Mouse (Mus musculus) ES-CJ7 (cell line): Measurements from ENCODE around the gene AL732309.1.

Source experiments
- DNase-seq: peaks from one replicate; pipeline ENCODE4 v3.0.0; 2011; ENCODE audit warnings: low read depth, low spot score

AL732309.1 gene

DNA sequence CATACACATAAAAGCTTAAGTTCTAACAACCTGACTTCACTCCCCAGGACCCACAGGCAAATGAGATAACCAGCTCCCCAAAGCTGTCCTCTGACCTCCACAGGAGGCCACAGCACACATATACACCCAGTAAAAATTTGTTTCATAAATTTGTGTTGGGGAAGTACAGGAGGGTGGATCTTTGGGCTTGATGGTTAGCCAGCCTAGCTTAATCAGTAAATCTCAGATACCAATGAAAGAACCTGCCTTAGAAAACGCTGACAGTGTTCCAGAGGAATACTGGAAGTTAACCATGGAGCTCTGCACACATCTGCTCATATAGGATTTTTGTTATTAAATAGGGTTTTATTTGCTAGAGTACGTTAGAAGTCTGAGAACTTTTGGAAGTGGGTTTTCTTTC lies 29.0 kb downstream of the AL732309.1 start:
- DNase-seq, result no peak

GRCm38 (mm10) chr2:25214444-25214843 lies 32.2 kb downstream of the AL732309.1 start, which contains the start of gene Stpg3:
Stpg3 (minus strand) TSS chr2:25214637.
- DNase-seq, result no peak

DNA sequence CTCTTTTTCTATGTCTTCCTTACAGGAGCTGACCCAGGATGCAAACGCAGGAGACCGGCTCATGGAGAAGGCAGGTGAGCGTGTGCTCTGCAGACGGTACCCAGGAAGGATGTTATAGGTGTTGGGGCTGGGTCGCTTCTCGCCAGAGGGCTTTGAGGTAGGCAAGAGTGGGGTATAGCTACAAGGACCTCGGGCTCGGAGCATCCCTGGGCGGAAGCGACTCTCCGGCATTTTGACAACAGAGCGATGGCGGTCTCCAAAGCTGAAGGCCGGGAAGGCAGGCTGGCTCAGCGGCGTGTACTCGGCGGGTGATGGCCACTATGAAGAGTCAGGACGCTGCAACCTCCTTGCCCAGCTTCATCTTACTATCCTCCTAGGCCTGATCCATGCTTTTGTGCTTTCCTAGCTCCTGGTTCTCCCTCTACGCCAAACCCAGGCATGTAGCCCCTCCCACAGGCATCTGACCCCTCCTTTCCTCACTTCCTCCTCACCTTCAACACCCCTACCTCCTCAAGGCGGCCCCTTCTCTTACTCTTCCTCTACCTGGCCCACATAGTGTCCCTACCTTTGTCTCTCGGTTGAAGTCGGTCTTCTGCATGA lies 33.3 kb downstream of the AL732309.1 start:
- DNase-seq, result no peak

- peak; percentile 95 for DNase-seq
These were observed 35.5 kb downstream of the AL732309.1 start, which contains the start of gene Nelfb for GRCm38 (mm10) chr2:25211121-25211670. Nelfb (minus strand) TSS chr2:25211489.

DNA sequence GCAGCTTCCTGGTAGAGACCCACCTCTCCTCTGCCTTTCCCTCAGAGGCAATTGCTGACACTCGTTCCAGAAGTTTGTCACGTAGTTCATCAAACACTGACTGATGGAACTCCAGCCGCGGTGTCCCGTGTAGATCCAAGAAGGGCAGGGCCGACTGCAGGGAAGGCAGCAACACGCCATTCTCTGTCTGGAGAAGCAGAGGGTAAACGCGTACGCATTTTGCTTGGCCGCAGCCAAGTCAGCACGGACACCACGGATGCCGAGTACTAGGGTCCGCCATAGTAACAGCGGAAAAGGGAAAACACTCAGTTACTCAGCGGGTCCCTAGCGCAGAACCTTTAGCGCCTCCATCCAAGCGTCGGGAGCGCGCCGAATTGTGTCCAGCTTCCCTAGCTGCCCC lies 36.0 kb downstream of the AL732309.1 start:
- DNase-seq, result no peak

DNA sequence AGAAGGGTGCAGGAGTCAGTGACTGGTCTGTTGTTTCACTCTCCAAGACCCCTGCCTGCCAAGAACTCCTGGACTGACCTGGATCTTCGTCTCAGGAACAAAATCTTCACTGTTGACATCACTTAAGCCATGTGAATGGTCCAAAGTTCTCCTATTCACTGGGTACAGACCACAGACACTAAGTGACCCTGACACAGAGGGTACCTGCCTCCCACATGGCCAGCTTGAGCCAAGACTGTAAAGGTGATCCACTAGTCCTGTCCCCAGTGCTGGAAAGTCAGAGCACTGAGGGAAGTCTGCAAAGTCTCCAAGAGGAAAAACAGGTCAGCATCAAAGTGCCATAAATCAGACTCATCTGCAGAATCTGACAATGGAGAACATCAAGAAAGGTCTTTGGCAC lies 39.1 kb downstream of the AL732309.1 start:
- DNase-seq, result no peak

DNA sequence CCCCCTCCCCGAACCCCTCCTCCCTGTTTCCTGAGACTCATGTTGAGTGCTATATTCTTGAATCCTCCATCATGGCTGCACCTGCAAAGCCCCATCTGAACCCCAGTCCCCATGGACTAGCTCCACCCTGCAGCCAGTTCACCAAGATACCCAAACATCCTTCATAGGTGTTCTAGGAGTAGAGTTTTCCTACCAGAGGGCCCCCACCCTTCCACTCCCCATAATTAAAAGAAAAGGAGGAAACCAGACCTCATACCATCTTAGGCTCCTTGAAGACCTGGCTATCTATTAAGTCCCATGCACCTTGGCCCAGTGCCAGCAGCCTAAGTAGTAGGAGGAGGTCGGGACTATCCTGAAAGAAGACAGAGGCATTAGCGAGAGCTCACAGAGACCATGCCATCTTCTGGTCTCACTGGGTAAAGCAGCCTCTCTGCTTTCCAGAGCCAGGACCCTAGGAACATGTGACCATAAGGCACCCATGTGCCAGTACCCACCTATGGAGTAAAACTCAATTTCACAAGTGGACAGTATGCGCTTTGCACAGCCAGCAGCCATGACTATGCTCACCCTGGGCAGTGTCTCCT lies 42.9 kb downstream of the AL732309.1 start:
- peak; percentile 68 for DNase-seq

- no peak for DNase-seq
These were observed 46.0 kb downstream of the AL732309.1 start for GRCm38 (mm10) chr2:25200631-25201030.

DNA sequence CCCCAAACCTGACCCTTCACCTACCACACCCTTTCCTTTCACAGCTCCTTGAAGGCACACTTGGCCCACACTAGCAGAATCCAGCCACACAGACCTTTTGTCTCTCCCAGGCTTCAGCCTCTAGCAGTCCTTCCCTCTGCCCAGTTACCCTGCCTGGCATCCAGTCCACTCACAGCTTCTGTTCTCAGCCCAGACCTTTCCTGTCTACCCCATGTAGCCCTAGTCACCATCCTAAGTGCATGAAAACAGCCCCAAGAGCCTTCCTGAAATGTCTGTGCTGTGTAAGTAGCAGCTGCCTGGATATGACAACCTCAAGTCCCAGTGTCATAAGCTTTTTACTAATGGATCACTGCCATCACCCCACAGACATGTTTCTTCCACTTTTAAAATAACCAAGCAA lies 48.7 kb downstream of the AL732309.1 start:
- DNase-seq, result no peak

DNA sequence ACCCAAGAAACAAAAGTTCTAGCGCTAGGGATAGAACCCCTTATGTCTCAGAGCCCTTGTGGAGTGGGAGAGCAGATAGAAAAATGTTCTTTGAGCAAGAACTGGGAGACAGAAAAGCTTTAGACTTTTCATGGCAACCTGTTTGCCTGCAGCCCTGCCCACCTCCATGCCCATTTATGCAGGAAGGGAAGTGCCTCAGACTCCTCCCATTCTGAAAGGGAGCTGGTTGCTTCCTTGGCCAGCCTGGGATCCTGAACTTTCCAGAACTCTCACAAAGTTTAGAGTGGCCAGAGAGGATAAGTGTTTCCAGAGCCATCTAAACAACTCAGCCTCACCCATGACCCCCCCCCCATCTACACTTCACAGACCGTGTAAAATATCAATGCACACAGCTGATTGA lies 49.5 kb downstream of the AL732309.1 start:
- no peak for DNase-seq

- peak; percentile 85 for DNase-seq
These were observed 50.3 kb downstream of the AL732309.1 start, which contains the start of gene Tor4a for GRCm38 (mm10) chr2:25196172-25196954. Tor4a (minus strand) TSS chr2:25196886.

DNA sequence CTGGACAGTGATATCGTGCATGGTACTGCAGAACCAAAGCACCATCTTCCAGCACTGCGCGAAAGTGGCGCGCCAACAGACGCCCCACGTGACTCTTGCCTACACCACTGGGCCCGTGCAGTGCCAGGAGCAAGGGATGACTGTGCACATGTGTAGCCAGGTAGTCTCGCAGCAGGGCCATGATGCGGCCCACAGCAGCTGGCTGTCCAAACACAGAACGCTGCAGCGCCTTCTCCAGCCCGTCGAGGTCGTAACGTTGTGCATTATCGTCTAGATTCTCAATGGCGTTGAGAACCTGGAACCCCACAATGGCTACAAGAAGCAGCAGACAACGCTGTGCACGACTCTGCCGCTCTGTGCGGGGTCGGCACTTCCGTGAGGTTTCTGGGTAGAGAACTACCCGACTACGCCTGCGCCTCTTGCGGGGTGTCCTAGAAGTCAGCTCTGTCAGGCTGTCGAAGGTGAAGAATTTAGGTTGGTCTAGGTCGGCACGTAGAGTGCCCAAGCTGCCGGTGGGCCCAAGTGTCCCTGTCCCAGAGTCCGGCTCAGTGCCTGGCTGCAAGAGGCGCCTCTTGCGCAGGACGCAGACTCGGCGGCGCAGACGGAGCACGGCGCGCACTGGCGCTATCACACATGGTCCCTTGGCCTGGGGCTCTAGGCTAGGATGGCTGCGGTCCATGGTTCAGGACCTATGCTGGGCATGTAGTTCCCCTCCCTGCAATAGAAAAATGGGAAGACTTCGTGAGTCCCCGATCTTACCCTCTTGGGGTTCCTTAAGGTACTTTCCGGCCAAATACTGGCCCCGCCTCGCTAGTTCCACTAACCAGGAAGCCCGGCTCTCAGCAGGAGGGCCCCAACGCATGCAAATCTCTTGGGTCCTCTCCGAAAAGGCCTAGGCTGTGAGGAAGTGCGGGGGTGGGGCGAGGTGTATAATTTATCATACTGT lies 51.2 kb downstream of the AL732309.1 start:
- DNase-seq, result peak; percentile 51
